Mouse (Mus musculus): Measurements from ENCODE around the gene Aipl1. TPM values are rescaled to one million over a fixed set of nuclear protein-coding genes. Genes with fewer than 3 reads are reported as not detected.

The Aipl1 gene
- polyA plus RNA-seq (2017; shearing (Covaris generic)), result under 1 TPM in 1 of 3 experiments, not detected in 2; 0.15 TPM

DNA sequence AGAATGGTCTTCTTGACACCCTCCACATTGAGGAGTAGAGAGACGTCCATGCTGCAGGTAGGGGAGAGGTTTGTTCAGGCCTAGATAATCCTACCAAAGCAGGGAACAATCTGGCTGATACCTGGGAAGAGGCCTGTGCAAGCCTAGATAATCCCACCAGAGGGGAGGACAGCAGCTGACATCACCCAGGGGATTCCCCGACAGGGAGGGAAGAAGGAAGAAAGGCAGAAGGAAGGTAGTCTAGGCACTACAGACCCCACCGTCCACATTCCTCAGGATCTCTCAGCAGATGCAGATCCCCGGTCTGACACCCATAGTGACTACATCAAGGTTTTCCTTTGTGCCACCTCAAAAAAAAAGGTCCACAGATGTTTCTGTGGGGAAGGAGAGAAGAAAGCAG lies at the start of gene Aipl1:
Gene Aipl1 (minus strand): TSS at position 101 of the 400 bp plus-strand sequence.
- ATAC-seq, result no peak

DNA sequence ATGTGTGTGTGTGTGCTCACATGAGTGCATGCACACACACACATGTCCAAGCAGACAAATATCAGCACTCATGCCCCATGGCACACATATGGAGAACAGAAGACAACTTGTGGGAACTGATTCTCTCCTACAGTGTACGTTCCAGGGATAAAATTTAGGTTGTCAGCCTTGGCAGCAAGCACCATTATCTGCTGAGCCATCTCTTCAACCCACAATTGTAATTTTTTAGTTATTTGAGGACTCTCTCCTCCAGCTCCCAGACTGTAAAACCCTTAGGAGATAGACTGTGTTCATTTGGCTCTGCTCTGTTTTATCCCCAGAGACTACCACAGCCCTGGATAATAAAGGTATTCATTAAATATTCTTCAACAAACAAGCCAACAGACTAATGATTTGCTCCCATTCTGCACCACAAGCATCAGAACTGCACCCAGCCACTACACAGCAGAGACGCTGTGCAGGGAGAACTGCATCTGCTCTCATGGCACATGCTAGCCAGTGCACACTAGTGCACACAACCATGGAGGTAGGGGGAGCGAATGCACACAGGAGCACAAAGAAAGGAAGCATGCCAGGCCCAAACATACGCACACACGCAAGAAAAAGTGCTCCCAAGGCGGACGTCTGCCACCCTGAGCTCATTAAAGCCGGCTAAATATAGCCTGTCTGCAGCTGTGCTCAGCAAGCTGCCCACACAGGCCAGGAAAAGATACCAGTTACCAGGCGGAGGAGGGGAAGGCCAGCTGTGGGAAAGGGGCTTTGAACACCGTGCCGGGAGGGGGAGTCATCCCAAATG lies 49.1 kb upstream of the Aipl1 start:
- ATAC-seq, result no peak

DNA sequence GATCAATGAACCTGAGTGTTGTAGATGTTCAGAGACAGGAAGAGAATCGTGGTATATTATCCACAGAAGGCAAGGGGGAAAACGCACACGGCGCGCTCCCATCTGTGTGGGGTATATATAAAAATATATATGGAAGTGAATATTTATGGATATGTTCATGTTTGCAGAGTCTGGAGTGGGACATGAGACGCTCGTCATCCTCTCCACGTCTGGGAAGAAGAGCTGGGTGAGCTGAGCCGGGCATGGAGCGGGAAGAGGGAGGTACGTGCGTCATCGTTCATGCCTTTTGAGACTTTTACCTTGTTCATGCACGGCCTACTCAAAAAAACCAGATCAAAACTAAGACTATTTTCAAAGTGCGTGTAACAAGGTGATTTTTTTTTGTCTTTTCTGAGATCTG lies 47.0 kb upstream of the Aipl1 start:
- no peak for ATAC-seq

DNA sequence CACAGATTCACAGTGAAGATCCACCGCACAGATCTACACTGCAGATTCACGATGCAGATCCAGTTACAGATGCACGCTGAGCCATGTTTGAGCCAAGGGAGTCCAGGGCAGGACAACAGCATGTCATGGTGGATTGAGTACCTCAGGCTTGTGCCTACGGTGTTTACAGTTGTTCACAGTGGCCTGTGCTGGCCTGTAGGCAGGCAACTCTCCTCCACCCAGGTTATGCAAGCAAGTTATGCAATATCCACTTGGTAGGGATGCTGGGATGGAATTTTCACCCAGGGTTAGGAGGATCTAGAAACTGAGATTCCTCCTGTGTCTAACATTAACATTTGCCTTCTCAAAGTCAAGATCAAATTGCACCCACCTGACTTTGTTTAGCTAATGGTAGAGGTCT lies 45.3 kb upstream of the Aipl1 start:
- ATAC-seq, result no peak

DNA sequence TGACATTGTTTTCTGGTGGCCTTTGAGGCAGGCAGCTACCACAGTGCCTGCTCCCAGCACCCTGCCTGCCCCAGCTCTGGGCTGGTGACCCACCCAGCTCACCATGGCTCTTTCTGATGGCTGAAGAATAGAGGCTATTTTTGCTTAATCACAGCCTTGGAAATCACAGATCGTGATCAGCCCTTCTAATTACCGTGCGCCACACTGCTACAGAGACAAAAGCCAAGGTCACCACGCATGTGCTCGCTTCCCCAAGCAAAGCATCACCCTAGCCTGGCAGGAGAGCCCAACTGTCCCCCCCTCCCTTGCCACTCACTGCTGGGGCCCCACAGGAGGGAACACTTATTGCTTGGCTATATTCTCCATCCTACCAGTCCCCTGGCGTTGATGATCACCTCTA lies 43.2 kb upstream of the Aipl1 start:
- ATAC-seq, result no peak

DNA sequence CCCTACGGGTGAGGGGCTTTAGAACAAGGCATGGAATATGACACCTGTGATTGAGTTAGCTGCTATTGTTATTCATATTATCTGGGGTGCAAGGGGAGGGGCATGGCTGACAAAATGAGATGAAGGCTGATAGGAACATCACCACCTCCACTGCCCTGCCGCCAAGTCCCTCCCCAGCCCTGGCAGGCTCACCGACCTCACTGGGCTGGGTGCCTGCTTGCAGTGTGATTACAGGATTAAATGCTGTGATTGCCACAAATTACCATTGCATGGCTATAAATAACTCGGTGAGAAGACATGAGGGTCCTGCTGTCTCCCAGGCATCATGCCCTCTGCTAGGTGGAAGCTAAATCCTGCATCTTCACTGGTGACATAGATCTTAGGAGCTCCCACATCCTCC lies 41.3 kb upstream of the Aipl1 start:
- ATAC-seq, result no peak

DNA sequence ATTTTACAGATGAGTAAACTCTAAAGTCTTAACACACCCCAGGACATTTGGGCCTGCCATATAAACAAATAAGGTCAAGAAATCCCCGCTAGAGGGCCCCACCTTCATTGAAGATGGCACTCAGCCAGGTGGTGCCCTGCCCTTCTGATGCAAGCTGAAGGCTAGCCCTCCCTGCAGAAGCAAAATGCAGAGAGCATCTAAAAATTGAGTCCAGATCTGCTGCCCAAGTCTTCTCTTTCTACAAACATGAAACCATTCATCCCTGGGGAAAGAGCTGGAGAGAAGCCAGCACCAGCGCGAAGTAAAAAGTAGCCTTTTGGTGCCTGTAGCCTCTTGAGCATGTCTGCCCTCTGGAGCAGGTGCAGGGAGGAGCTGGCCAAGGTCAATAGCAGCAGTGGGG lies 40.7 kb upstream of the Aipl1 start:
- no peak for ATAC-seq

DNA sequence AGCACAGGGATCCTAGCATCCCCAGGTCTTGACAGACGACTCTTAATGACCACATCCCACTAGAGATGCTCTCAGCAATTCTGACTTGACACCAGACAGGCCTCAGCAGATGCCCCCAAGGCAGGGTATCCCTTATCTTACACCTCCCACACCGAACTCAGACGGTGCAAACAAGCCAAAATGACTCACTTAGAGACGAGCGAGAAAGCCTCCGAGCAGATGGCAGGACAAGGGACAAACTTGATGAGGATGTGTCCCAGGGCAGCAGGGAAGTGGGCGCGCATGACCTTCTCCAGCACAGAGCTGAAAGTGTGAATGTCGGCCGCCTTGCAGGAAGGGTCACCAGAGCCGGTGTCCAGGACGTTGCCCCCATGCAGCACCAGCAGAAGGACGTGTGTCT lies 36.9 kb upstream of the Aipl1 start:
- no peak for ATAC-seq

DNA sequence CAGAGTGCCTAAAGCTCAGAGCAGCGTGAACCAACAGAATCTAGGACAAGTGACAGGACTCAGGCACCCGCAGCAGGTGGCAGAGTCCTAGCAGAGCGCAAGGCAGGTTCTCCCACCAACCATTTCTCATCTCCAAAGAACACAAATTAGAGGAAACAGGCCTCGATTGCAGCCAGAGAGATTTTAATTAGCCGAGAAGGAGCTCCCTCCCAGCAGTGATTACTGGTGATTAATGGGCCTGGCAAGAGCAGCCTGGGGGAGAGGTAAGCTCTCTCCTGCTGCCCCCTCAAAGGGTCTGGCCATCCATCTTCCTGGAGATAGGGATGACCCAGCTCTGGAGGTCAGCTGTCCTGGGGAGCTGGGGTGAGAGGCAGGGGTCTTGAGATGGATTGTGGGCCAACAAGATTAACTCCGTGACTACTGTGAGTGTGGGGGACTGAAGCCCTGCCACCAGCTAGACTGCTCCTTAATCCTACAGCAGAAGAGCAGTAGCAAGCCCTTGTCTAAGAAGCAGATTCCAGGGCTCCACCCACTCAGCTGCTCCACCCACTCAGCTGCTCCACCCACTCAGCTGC lies 35.1 kb upstream of the Aipl1 start:
- no peak for ATAC-seq

DNA sequence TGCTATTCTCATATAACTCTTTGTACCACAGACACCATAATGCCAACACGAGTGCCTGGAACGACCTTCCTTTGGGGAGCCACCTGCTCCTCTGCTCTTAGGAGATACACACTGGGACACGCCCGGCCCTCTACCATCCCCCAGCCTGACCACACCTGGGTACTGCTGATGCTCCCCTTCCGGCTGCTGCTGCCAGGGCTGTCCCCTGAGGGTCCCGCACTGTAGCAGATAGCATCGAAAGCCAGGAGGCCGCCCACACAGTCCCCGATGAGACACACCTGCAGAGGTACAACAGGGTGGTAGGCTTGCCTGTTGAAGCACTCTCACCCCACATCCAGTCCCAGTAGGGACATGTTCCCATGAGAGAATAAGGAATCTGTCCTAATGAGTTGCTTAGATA lies 33.4 kb upstream of the Aipl1 start:
- no peak for ATAC-seq

DNA sequence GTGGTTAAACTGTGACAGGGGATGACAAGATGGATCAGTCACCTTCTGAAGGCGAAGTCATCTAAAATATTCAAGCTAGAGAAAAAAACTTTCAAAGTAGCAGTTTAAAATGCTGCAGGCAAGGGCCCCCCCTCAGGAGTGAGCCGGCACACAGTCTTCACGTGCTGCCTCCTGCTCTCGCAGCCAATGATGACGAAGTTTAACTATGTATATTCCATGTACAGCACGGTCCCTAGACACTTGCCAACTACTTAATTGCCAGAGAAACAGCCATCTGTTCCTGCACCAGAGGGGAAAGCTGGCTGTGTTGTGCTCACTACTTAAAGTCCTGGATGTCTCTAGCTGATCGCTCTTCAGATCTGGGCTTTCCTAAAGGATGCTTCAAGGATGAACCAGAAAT lies 30.7 kb upstream of the Aipl1 start:
- ATAC-seq, result no peak

DNA sequence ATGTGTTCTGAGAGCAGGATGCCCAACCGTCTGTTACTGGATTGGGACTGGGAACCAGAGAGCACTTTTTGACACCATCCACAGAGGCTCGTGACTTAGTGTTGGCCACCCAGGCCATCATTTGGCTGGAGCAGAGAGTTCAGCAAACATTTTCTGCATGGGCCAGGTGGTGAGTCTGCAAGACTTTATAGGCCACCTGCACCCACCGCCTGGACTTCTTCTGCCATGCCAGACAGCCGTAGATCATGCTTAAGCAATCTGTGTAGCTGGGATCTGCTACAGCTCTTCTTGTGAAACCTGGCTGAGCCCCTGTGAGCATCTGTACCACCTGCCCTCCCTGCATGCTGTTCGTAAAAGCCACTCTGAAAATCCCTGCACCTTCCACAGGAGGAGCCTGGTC lies 30.0 kb upstream of the Aipl1 start:
- no peak for ATAC-seq

DNA sequence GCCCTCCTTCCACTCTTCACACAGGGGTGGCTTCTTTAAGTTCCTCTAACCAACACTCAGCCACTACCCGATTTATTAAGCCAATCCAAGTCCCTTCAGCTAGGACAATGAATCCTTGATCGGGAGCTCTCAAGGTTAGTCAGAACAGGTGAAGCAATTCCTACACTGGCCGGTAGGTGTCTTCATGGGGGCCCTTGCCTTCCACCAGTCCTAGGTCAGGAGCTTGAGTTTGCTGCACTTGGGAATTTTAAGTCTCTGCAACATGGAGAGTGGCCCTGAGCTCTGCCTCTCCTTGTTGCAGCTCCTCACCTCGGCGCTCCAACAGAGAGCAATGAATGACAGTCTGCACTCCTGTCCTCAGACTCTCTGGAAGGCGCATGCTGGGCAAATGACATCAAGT lies 29.0 kb upstream of the Aipl1 start:
- no peak for ATAC-seq

DNA sequence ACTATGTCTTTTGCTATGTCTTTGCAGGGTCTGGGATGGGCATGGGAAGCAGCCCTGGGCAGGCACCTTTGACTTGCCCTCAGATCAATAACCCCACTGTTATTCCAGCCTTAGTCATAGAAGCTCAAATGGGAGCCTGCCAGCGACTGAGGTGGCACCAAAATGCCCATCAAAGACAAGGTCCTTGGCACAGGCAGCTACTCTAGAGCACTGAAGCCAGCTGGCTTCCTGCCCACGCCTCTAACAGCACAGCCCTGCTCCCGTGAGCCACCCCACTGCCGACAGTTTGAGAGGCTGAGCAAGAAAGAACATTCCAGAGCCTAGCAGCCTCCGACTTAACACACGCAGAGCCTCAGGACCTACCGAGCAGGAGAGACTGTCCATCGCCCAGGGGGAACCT lies 27.8 kb upstream of the Aipl1 start:
- ATAC-seq, result no peak

DNA sequence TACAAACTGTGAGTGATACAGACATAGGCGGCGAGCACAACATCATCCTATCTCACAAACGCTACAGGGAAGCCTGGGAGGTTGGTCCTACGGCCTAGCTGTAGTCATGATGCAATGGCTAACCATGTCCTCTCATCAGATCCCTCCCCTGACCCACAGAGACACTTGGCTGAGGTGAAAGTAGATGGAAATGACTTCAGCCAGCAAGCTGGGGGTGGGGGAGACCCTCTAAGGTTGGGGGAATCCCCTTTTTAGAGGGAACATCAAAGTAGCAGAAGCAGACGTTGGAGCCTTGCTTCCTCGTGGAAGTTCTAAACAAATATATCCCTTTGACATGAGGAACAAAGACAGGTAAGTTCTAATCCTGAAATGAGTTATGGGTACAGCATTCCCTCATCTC lies 27.1 kb upstream of the Aipl1 start:
- ATAC-seq, result no peak

DNA sequence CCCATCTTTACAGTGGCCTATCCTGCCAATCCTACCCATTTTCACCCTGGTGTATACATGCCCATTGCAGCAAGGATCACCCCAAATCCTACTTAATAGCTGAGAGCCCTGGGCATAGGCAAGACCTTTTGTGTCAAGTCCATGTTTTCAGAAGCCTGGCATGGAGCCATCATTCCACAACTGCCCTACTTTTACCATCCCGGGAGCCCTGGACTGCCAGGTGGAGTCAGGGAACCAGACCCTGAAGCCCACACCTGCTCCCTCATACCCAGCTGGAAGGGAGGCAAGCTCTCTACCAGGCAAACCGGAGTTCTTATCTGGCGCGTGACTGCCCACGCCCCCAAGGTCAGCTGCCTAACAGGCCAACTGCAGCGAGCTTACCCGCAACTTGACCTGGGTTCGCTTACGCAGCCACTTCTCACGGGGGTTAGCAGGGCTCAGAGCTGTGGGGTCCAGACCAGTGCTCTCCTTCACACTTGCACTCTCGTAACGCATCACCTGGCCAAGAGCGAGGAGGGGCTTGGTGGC lies 23.8 kb upstream of the Aipl1 start:
- ATAC-seq, result no peak

DNA sequence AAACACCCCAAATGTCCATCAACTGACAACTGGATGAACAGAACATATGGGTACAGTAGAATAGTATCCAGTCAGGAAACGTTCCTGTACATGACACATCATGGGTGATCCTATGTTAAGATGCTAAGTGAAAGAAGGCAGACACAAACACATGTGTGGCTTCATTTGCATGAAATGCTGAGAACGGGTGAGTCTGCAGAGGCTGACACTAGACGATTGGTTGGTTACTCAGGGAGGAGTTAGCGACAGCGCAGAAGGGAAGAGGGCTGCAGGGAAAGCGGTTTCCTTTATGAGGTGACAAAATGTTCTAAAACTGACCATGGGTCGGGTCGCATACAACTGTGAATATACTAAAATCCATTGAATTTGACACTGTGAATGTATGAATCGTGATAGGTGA lies 23.1 kb upstream of the Aipl1 start:
- ATAC-seq, result no peak

DNA sequence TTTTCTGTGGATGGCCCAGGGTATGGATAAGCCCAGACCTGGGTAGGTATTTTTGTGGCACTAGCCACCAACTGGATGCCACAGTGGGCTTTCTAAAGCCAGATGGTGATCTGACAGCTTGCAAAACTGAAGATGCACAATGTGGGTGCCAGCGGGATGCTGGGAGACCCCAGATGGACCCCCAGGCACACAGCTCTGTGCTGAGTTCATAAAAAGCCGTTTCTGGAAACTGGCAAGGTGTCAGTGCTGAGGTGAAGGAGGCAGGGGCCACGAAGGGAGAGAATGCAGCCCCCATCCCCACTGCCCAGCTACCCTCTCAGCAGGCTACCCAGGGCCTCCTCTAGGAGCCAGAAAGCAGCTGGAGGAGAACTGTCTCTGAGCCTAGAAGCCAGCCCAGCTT lies 19.9 kb upstream of the Aipl1 start:
- no peak for ATAC-seq

DNA sequence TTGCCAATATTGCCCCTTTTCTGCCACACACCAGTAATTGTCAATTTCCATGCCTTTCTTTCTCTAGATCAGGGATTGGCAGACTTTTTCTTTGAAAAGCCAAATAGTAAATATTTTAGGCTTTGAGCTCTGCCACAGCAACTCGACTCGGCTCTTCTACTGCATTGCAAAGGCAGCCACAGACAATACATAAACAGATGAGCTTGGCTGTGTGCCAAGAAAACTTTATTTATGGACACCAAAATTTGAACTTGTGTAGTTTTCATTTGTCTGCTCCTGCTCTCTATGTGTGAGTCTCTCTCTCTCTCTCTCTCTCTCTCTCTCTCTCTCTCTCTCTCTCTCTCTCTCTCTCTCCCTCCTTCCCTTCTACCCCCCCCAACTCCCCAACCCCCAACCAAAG lies 17.9 kb upstream of the Aipl1 start:
- no peak for ATAC-seq

DNA sequence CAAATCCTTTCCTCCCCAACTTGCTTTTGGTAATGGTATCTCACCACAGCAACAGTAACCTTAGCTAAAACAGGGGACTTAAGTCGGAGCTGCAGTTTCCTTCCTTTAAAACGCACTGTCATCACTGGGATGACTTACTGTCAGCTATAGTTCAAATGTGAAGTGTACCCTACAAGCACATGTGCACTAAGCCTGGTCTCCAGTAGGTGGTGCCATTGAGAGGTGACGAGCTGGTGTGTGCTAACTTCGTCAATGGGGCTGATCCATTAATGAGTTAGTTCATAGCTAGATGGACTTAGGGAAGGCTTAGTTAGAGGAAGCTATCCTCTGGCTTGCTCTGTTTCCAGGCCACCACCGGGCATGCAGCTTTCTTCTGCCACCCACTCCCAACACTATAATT lies 15.3 kb upstream of the Aipl1 start:
- no peak for ATAC-seq

DNA sequence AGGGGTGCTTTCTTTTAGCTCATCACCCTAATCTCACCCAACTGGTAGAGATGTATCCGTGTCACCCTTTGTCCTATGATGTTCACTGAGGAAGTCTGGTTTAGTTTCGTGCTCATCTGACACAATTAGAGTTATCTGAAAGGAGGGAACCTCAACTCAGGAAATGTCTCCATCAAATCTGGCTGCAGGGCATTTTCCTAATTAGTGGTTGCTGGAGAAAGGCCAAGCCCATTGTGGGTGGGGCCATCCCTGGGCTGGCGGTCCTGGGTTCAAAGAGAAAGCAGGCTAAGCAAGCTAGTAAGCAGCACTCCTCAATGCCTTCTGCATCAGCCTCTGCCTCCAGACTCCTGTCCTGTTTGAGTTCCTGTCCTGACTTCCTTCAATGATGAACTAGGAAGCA lies 14.9 kb upstream of the Aipl1 start:
- ATAC-seq, result no peak

DNA sequence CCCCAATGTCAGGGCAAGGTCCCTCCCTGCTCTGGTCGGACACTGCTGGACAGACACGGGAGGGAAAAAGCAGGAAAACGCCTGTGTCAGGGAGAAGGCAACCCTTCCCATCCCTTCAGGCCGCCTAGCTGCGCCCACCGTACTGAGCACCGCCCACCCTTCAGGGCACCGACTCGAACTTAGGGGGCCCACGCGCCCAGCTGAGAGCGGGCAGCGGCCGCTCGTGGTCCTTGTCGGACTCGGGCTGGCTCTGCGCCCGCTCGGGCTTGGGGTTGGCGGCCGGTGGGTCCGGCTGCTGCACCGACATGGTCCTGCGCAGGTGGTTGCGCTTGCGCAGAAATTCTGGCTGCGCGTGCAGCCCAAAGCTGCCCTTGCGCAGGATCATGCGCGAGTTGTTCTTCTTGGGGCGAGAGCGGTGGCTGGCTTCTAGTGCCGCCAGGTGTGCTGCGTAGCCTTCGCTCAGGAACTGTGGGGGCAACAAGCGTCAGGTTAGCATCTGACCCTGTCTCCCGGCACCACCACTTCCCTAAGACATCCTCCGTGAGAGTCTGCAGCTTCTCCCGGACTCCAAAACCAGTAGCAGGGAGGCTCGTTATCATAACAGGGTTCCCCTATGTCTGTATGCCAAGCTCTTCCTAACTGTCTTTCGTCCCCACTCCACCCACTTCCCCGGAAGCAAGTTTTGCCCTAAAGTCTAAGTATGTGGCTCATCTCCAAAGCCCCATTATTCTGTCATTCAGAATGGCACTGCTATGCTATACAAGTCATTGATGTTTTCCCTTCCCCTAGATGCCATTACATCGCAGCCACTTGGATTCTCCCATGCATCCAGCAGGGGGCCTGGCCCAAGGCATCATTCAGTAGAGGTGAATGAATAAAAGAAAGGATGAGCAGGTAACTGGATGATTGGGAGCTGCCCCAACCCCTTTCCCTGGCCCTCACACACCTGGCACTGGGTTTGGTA lies 13.9 kb upstream of the Aipl1 start:
- ATAC-seq, result no peak

DNA sequence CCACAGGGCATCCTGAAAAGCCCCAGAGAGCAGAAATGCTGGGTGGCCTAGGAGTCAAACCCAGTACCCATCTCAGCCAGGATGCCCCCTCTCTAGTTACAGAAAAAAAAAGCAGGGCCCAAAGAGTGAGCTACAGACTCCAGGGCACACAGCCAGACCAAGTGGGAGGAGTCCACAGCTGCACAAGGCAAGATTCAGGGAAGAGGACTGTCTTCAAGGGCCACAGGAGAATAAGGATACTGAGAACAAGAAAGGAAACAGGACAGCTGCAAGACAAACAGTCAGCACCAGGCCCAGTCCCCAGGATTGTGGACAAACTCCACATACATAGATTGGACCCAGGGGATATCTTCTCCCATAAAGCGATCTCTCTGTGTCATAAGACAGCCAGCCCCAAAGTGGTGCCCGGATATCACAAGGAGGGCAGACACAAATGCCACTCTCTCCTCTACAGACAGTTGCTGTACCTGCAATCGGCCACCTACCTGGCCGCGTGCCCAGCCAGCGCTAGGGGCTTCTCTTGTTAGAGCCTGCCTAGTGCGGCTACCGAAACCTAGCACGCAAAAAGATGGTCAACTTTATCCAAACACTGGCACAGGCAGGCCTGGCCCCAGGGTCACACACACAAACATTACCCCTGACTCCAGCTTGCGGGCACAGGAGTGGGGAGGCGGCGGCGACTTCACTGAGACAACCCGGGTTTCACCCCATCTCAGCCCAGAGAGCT lies 13.0 kb upstream of the Aipl1 start:
- no peak for ATAC-seq
